Mouse (Mus musculus): ENCODE data around the gene Gnmt. TPM values are rescaled to one million over a fixed set of nuclear protein-coding genes. Genes with fewer than 3 reads are reported as not detected.
A peak's percentile ranks its signal among the peaks of the same experiment; 100 is the strongest.
"Not testable (repeated sequence)": the region's sequence is repeated elsewhere in the genome, so short reads cannot be mapped to it uniquely, and the experiment has no call there.

Gene Gnmt
- polyA plus RNA-seq, 2 experiments: 0.78 to 1.1 TPM

DNA sequence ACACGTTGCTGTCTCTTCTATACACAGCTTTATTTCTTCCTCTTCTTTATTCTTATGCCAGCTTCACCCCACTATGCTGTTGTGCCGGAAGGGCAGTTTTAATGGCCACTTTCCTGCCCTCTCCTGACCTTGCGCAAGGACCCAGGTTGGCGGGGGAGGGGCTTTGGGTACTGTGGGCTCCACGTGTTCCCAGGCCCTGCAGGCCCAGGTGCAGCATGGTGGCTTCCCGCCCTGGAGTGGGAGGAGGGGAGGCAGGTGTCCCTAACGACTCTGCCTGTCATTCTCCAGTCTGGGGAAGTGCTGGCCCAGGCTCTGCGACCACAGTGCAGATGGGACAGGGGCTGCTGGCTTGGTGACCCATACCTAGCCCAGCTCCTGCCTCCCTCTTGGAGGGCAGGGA, 38.9 kb upstream of the Gnmt start:
- 40% methylated on average over 8 of the region's 8 CpGs for WGBS
- ATAC-seq (ENCODE audit: low FRiP score, low read depth) (no peak), DNase-seq (ENCODE audit: low spot score) (no peak)
- peaks cover 4% of the 10 kb centered on the region for H3K4me1 ChIP-seq (ENCODE audit: control insufficient read depth, insufficient read depth, low read length)
- no peaks in the 10 kb centered on the region for H3K27me3 ChIP-seq (ENCODE audit: control insufficient read depth, insufficient read depth, low read length)
- no peak overlapping the region for H3K27ac ChIP-seq (replicated peaks; ENCODE audit: low read depth, low read length)
- H3K9ac ChIP-seq (ENCODE audit: low read depth, low read length, severe bottlenecking): no peak overlapping the region
- H3K9me3 ChIP-seq (ENCODE audit: control insufficient read depth, low read length): no peaks in the 10 kb centered on the region
- TF ChIP-seq POLR2A (IDR thresholded peaks at IDR 0.05; ENCODE audit: borderline replicate concordance, extremely low read depth, insufficient read depth, insufficient read length): no peak
- H3K36me3 ChIP-seq (ENCODE audit: control insufficient read depth, insufficient read depth, low read length): no peaks in the 10 kb centered on the region
- no peak overlapping the region for H3K4me2 ChIP-seq (replicated peaks; ENCODE audit: low read depth, low read length, severe bottlenecking)
- no peak overlapping the region for H3K4me3 ChIP-seq (replicated peaks; ENCODE audit: low read length)

DNA sequence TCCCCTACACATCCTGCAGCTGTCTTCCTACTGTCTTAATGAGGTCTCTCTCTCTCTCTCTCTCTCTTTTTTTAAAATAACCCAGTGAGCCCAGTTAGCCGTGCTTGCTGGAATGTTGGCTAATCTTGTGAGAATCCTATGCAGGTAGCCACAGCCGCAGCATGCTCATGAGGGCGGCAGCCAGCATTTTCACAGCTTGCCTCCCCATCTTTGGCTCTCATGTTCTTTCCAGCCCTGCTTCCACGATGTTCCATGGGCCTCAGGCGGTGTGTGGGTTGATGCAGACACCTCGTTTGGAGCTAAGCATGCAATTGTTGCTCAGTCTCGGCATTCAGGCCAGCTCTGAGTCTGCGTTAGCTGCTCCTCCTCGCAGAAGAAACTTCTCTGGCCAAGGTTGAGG, 35.9 kb upstream of the Gnmt start:
- DNase-seq (ENCODE audit: low spot score); ATAC-seq (ENCODE audit: low FRiP score, low read depth); H3K27ac ChIP-seq (replicated peaks; ENCODE audit: low read depth, low read length); H3K4me1 ChIP-seq (ENCODE audit: control insufficient read depth, insufficient read depth, low read length); H3K36me3 ChIP-seq (ENCODE audit: control insufficient read depth, insufficient read depth, low read length); H3K27me3 ChIP-seq (ENCODE audit: control insufficient read depth, insufficient read depth, low read length); H3K4me3 ChIP-seq (replicated peaks; ENCODE audit: low read length); H3K9ac ChIP-seq (ENCODE audit: low read depth, low read length, severe bottlenecking); H3K4me2 ChIP-seq (replicated peaks; ENCODE audit: low read depth, low read length, severe bottlenecking); H3K9me3 ChIP-seq (ENCODE audit: control insufficient read depth, low read length): not testable (repeated sequence)
- 57% methylated on average over 8 of the region's 9 CpGs for WGBS

DNA sequence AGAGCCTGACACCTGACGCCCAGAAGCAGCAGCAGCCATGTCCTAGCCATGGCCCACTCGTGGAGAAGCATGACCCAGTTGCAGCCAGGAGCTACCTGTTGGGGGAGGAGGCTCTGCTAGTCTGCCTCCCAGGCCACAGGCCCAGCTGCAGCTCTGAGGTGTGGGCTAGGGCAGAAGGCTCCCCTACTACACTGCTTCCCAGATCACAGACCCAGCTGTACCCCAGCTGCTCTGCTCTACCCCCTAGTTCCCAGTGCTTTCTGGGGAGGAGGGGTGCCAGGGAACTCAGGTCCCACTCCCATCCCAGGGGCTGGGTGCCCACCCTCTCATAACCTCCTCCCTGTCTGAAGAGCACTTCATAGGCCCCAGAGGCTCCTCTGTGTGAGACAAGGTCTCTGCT, 34.6 kb upstream of the Gnmt start, which contains the start of gene Ptcra:
TSS of gene Ptcra (minus strand) at position 169 of the 400 bp plus-strand sequence.
- Histone ChIP-seq H3K4me2 (replicated peaks; ENCODE audit: low read depth, low read length, severe bottlenecking) (no peak within 1 kb of the TSS), H3K4me1 (ENCODE audit: control insufficient read depth, insufficient read depth, low read length) (no peaks in the 10 kb centered on the region), H3K9me3 (ENCODE audit: control insufficient read depth, low read length) (no peaks in the 10 kb centered on the region), H3K4me3 (replicated peaks; ENCODE audit: low read length) (no peak within 1 kb of the TSS), H3K27ac (replicated peaks; ENCODE audit: low read depth, low read length) (no peak within 1 kb of the TSS), H3K27me3 (ENCODE audit: control insufficient read depth, insufficient read depth, low read length) (no peaks in the 10 kb centered on the region), H3K9ac (ENCODE audit: low read depth, low read length, severe bottlenecking) (no peak within 1 kb of the TSS), H3K36me3 (ENCODE audit: control insufficient read depth, insufficient read depth, low read length) (no peaks in the 10 kb centered on the region)
- no peak for TF ChIP-seq POLR2A (IDR thresholded peaks at IDR 0.05; ENCODE audit: borderline replicate concordance, extremely low read depth, insufficient read depth, insufficient read length)
- no peak for DNase-seq (ENCODE audit: low spot score)
- WGBS: 71% methylated on average over 2 of the region's 2 CpGs
- no peak for ATAC-seq (ENCODE audit: low FRiP score, low read depth)

DNA sequence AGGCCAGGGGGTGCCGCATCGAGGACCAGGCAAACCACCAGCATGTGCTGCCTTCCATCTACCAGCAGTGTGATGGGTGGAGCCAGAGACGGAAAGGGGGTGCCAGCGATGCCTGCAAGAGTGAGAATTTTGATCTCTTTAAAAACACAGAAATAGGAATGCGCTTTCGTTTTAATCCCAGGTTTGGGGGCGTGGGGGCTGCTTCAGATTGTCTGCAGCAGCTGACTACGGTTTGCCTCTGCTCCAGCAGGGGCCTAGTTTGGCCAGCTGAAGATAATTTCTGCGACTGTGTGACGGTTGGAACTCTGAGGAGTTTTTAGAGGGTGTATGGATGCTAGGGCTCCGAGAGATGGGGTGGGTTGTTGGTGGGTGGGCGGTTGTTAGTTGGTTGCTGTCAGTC, 29.8 kb upstream of the Gnmt start:
- WGBS: 82% methylated on average over 12 of the region's 12 CpGs

DNA sequence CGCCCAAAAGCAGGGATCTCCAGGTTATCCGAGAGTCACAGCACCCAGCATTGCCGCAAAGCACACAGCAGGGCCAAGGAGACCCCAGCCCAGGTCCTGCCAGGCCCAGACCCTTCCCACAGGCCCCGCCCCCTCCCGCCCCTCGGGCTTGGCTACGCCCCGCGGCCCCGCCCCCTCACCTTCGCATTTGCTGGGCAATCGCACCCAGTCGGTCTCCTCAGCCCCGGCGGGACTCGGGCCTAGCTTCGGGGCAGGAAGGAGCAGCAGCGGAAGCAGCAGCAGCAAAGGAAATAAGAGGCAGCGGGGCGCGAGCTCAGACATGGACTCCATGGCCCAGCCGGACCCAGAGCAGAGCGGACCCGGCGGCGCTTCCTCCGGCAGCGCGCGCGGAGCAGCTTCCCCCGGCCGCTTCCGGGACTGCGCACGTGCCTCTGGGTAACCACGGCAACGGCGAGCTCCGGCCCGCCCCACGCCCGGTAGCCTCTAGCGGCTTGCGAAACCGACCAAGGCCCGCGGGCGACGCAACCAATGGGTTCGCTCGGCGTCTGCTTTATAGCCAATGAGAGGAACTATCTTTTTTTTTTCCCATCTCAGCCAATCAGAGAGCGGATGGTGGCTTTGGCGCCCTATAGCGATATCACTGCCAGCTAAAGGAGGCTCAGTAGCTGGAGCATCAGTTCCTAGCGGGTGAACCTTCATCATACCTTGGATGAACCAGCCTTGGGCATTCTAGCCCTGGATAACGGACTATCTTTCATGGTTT, 23.0 kb upstream of the Gnmt start, which contains the start of gene Cnpy3:
TSS of gene Cnpy3 (minus strand) at position 421 of the 763 bp plus-strand sequence.
- TF ChIP-seq POLR2A (IDR thresholded peaks at IDR 0.05; ENCODE audit: borderline replicate concordance, extremely low read depth, insufficient read depth, insufficient read length): 0 out of 2 replicates have a peak, but pooled peaks have one; percentile 54
- Histone ChIP-seq H3K4me2 (replicated peaks; ENCODE audit: low read depth, low read length, severe bottlenecking) (peak within 1 kb of the TSS; percentile 59), H3K4me1 (ENCODE audit: control insufficient read depth, insufficient read depth, low read length) (peaks cover 7% of the 10 kb centered on the region; the same call in 1 of the 2 replicates), H3K27ac (replicated peaks; ENCODE audit: low read depth, low read length) (peak within 1 kb of the TSS; percentile 71), H3K27me3 (ENCODE audit: control insufficient read depth, insufficient read depth, low read length) (no peaks in the 10 kb centered on the region), H3K4me3 (replicated peaks; ENCODE audit: low read length) (peak within 1 kb of the TSS; percentile 76), H3K9ac (ENCODE audit: low read depth, low read length, severe bottlenecking) (peak within 1 kb of the TSS; percentile 77), H3K36me3 (ENCODE audit: control insufficient read depth, insufficient read depth, low read length) (peaks cover 4% of the 10 kb centered on the region), H3K9me3 (ENCODE audit: control insufficient read depth, low read length) (no peaks in the 10 kb centered on the region)
- ATAC-seq (ENCODE audit: low FRiP score, low read depth): peak; percentile 98
- peak; percentile 99 for DNase-seq (ENCODE audit: low spot score)
- 0% methylated on average over 35 of the region's 58 CpGs for WGBS

More for the DNA sequence above, 29.8 kb upstream of the Gnmt start:
- Histone ChIP-seq H3K9me3 (ENCODE audit: control insufficient read depth, low read length) (no peaks in the 10 kb centered on the region), H3K9ac (ENCODE audit: low read depth, low read length, severe bottlenecking) (no peak overlapping the region), H3K4me2 (replicated peaks; ENCODE audit: low read depth, low read length, severe bottlenecking) (no peak overlapping the region), H3K27ac (replicated peaks; ENCODE audit: low read depth, low read length) (no peak overlapping the region), H3K36me3 (ENCODE audit: control insufficient read depth, insufficient read depth, low read length) (no peaks in the 10 kb centered on the region), H3K4me3 (replicated peaks; ENCODE audit: low read length) (no peak overlapping the region), H3K4me1 (ENCODE audit: control insufficient read depth, insufficient read depth, low read length) (no peaks in the 10 kb centered on the region), H3K27me3 (ENCODE audit: control insufficient read depth, insufficient read depth, low read length) (no peaks in the 10 kb centered on the region)
- ATAC-seq (ENCODE audit: low FRiP score, low read depth): no peak
- no peak for DNase-seq (ENCODE audit: low spot score)
- no peak for TF ChIP-seq POLR2A (IDR thresholded peaks at IDR 0.05; ENCODE audit: borderline replicate concordance, extremely low read depth, insufficient read depth, insufficient read length)

Measured in limb, embryonic 14.5 days (tissue).